Mouse (Mus musculus) testis, adult 2 months (tissue): Measurements from ENCODE around the gene Btbd9.

Experiments
- CTCF ChIP-seq: fragments of 200-500 bp; IDR thresholded peaks from 2 replicates; pipeline ENCODE4 v1.5.1; 2012; ENCODE audit warnings: low read depth, mild to moderate bottlenecking, inconsistent platforms, low read length, moderate library complexity; ENCODE audit not compliant: control insufficient read depth, insufficient read depth, insufficient replicate concordance
- POLR2A ChIP-seq: fragments of 200-500 bp; IDR thresholded peaks from 2 replicates; pipeline ENCODE4 v1.6.1; 2012; ENCODE audit warnings: low read depth, mild to moderate bottlenecking, inconsistent platforms, low read length, moderate library complexity; ENCODE audit not compliant: control insufficient read depth

- no peak for TF ChIP-seq CTCF
- TF ChIP-seq POLR2A: no peak
Measured at GRCm38 (mm10) chr17:30261983-30262340, 314.3 kb downstream of the Btbd9 start.
